Mouse (Mus musculus) WW6 (cell line): ENCODE data around the gene Fam166b.
A peak's percentile ranks its signal among the peaks of the same experiment; 100 is the strongest.

Experiments used
- DNase-seq: peaks from one replicate; pipeline ENCODE4 v3.0.0-alpha.2; 2013; ENCODE audit warnings: low read depth, low spot score

Fam166b gene

GRCm38 (mm10) chr4:43428946-43429345, at the start of gene Fam166b:
Gene Fam166b (minus strand): TSS chr4:43429134.
- DNase-seq = no peak

GRCm38 (mm10) chr4:43478534-43478858, 49.6 kb upstream of the Fam166b start:
- DNase-seq = no peak

- peak; percentile 73 for DNase-seq
Observed at GRCm38 (mm10) chr4:43477857-43478533, 49.1 kb upstream of the Fam166b start.

GRCm38 (mm10) chr4:43476604-43477003, 47.7 kb upstream of the Fam166b start:
- no peak for DNase-seq

GRCm38 (mm10) chr4:43473636-43474035, 44.7 kb upstream of the Fam166b start:
- no peak for DNase-seq

GRCm38 (mm10) chr4:43470301-43470700, 41.4 kb upstream of the Fam166b start:
- DNase-seq = no peak

GRCm38 (mm10) chr4:43466872-43467271, 37.9 kb upstream of the Fam166b start:
- no peak for DNase-seq

GRCm38 (mm10) chr4:43465935-43466334, 37.0 kb upstream of the Fam166b start:
- DNase-seq = no peak

- no peak for DNase-seq
Observed at GRCm38 (mm10) chr4:43463102-43463501, 34.2 kb upstream of the Fam166b start.

- no peak for DNase-seq
Observed at GRCm38 (mm10) chr4:43457124-43457523, 28.2 kb upstream of the Fam166b start.

- no peak for DNase-seq
Observed at GRCm38 (mm10) chr4:43456470-43456869, 27.5 kb upstream of the Fam166b start.

- no peak for DNase-seq
Observed at GRCm38 (mm10) chr4:43454041-43454836, 25.3 kb upstream of the Fam166b start, which contains the start of gene Cd72. Gene Cd72 (minus strand): TSS chr4:43454628.

GRCm38 (mm10) chr4:43453413-43453812, 24.5 kb upstream of the Fam166b start:
- no peak for DNase-seq

- no peak for DNase-seq
Observed at GRCm38 (mm10) chr4:43452315-43452714, 23.4 kb upstream of the Fam166b start.

- DNase-seq = no peak
Observed at GRCm38 (mm10) chr4:43448554-43448953, 19.6 kb upstream of the Fam166b start.

- DNase-seq = no peak
Observed at GRCm38 (mm10) chr4:43447251-43447650, 18.3 kb upstream of the Fam166b start.

GRCm38 (mm10) chr4:43443511-43443910, 14.6 kb upstream of the Fam166b start:
- no peak for DNase-seq

- no peak for DNase-seq
Observed at GRCm38 (mm10) chr4:43442456-43443361, 13.8 kb upstream of the Fam166b start.

GRCm38 (mm10) chr4:43442044-43442443, 13.1 kb upstream of the Fam166b start:
- peak; percentile 98 for DNase-seq

- DNase-seq = no peak
Observed at GRCm38 (mm10) chr4:43441639-43442038, 12.7 kb upstream of the Fam166b start, which contains the start of gene Tesk1. Gene Tesk1 (plus strand): TSS chr4:43441939.

- no peak for DNase-seq
Observed at GRCm38 (mm10) chr4:43432832-43433231, 3.9 kb upstream of the Fam166b start.

GRCm38 (mm10) chr4:43431690-43432089, 2.8 kb upstream of the Fam166b start:
- no peak for DNase-seq
